In the genomic region with DNA sequence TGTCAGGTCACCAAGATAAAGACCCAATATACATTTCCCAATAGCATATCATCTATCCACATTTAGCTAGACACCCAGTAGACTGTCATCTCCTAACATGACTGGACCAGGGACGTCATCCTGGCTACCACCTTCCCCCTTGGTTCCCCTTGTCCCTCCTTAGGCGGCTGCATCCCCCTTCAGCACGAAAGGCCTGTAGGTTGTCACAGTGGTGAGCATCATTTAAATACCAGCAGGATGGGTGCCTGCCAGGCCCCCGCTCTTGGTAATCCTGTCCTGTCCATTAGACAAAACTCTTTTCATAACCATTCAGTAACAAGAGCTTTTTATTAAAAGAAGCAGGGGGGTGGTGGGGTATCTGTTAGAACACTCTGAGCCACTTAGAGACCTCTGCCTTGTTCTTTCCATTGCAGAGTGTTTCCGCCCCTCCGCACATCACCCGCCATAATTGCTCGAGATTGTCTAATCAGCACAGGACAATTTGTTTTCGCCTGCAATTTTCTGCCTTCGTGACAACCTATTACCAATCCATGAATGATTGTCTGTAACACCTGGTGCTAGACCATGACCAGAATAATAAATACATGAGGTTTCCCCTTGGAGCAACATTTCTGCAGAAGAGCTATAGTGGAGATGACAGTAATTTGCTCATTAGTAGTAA, we compare ENCODE assay signal across 19 mouse cellular contexts. TPM values are rescaled to one million over a fixed set of nuclear protein-coding genes. Genes with fewer than 3 reads are reported as not detected.
A peak's percentile ranks its signal among the peaks of the same experiment; 100 is the strongest.
DNase-seq lines count a peak whose midpoint lies in the region; ATAC-seq and TF ChIP-seq lines count a peak whose summit lies in the region.
"Had no signal": no experiment of that assay in that cellular context is flagged by ENCODE, and none has a peak within 500 bp of the region (broad histone marks: within the 10 kb centered on the region; RNA-seq: fewer than 3 reads in every experiment).

No protein-coding gene starts in this region.

- H3K4me2 ChIP-seq in forebrain, embryonic 14.5 days (ENCODE audit: low read length) = no peak overlapping the region
- H3K4me2 ChIP-seq in hindbrain, embryonic 16.5 days (ENCODE audit: low read length) = no peak overlapping the region
- H3K4me2 ChIP-seq in neural tube, embryonic 14.5 days (ENCODE audit: low read depth, low read length) = peak overlapping the region; percentile 6; the same call in 1 of the 2 replicates
- H3K4me2 ChIP-seq: heart, embryonic 13.5 days; liver, embryonic 15.5 days had no signal

- no peaks in the 10 kb centered on the region for H3K9me3 ChIP-seq in forebrain, embryonic 14.5 days (replicated peaks; ENCODE audit: control insufficient read depth, low read length)
- no peaks in the 10 kb centered on the region for H3K9me3 ChIP-seq in hindbrain, embryonic 16.5 days (ENCODE audit: control insufficient read depth, low read length)
- H3K9me3 ChIP-seq in neural tube, embryonic 14.5 days (ENCODE audit: control insufficient read depth, low read length) = no peaks in the 10 kb centered on the region
- H3K9me3 ChIP-seq: heart, embryonic 13.5 days; limb, embryonic 10.5 days; liver, embryonic 15.5 days had no signal

- 14% methylated on average over 10 of the region's 10 CpGs for WGBS in forebrain, embryonic 14.5 days
- 24% methylated on average over 10 of the region's 10 CpGs for WGBS in hindbrain, embryonic 16.5 days
- whole genome bisulfite sequencing in neural tube, embryonic 14.5 days = 21% methylated on average over 10 of the region's 10 CpGs

- H3K36me3 ChIP-seq in forebrain, embryonic 14.5 days (ENCODE audit: control insufficient read depth, insufficient read depth, low read length) = no peaks in the 10 kb centered on the region
- no peaks in the 10 kb centered on the region for H3K36me3 ChIP-seq in hindbrain, embryonic 16.5 days (ENCODE audit: control insufficient read depth, insufficient read depth, low read length)
- no peaks in the 10 kb centered on the region for H3K36me3 ChIP-seq in neural tube, embryonic 14.5 days (ENCODE audit: control insufficient read depth, insufficient read depth, low read length)
- H3K36me3 ChIP-seq: liver, embryonic 15.5 days had no signal

- no peak overlapping the region for H3K9ac ChIP-seq in forebrain, embryonic 14.5 days (ENCODE audit: low read length)
- no peak overlapping the region for H3K9ac ChIP-seq in hindbrain, embryonic 16.5 days (ENCODE audit: low read depth, low read length)
- no peak overlapping the region for H3K9ac ChIP-seq in neural tube, embryonic 14.5 days (replicated peaks; ENCODE audit: low read depth, low read length)
- H3K9ac ChIP-seq: heart, embryonic 13.5 days; liver, embryonic 15.5 days had no signal

- TF ChIP-seq CTCF in left cerebral cortex, adult 2 months (IDR thresholded peaks at IDR 0.05) = no peak
- no peak for TF ChIP-seq CTCF in gastrocnemius, adult 2 months (IDR thresholded peaks at IDR 0.05)

- H3K27ac ChIP-seq in left cerebral cortex, adult 2 months = peak overlapping the region; percentile 71; the same call in 1 of the 2 replicates
- H3K27ac ChIP-seq in forebrain, embryonic 14.5 days (ENCODE audit: low read depth, low read length) = peak overlapping the region; percentile 59
- no peak overlapping the region; the same call in 1 of the 2 replicates for H3K27ac ChIP-seq in hindbrain, embryonic 16.5 days (ENCODE audit: low read depth, low read length)
- peak overlapping the region; percentile 81 for H3K27ac ChIP-seq in neural tube, embryonic 14.5 days (ENCODE audit: low read depth, low read length)
- no peak overlapping the region for H3K27ac ChIP-seq in gastrocnemius, adult 2 months
- H3K27ac ChIP-seq: heart, embryonic 13.5 days; liver, embryonic 15.5 days had no signal

- peak; percentile 88 for ATAC-seq in forebrain, embryonic 14.5 days
- ATAC-seq in hindbrain, embryonic 16.5 days = peak; percentile 69
- peak; percentile 86 for ATAC-seq in neural tube, embryonic 14.5 days (ENCODE audit: low read depth)
- ATAC-seq: inflammation-experienced regulatory T-cells, adult 6 months; Patski had no signal

- no peak overlapping the region for H3K4me3 ChIP-seq in left cerebral cortex, adult 2 months
- H3K4me3 ChIP-seq in forebrain, embryonic 14.5 days (ENCODE audit: low read depth, low read length) = no peak overlapping the region
- H3K4me3 ChIP-seq in hindbrain, embryonic 16.5 days (ENCODE audit: low read length) = no peak overlapping the region
- H3K4me3 ChIP-seq in neural tube, embryonic 14.5 days (ENCODE audit: low read depth, low read length) = no peak overlapping the region
- no peak overlapping the region for H3K4me3 ChIP-seq in gastrocnemius, adult 2 months
- H3K4me3 ChIP-seq: heart, embryonic 13.5 days; limb, embryonic 10.5 days; liver, embryonic 15.5 days had no signal

- H3K27me3 ChIP-seq in forebrain, embryonic 14.5 days (replicated peaks; ENCODE audit: control insufficient read depth, insufficient read depth, low read length) = no peaks in the 10 kb centered on the region
- no peaks in the 10 kb centered on the region for H3K27me3 ChIP-seq in hindbrain, embryonic 16.5 days (replicated peaks; ENCODE audit: control insufficient read depth, insufficient read depth, low read length)
- H3K27me3 ChIP-seq in neural tube, embryonic 14.5 days (ENCODE audit: control insufficient read depth, insufficient read depth, low read length) = no peaks in the 10 kb centered on the region
- H3K27me3 ChIP-seq: CH12.LX; heart, embryonic 13.5 days; liver, embryonic 15.5 days; Patski had no signal

- intact Hi-C loops in left cerebral cortex, adult 2 months (cut with DNase I) = no loop called here
- intact Hi-C loops in gastrocnemius, adult 2 months (cut with DNase I) = no loop called here

- H3K4me1 ChIP-seq in forebrain, embryonic 14.5 days (ENCODE audit: control insufficient read depth, insufficient read depth, low read length) = peaks cover 16% of the 10 kb centered on the region
- H3K4me1 ChIP-seq in hindbrain, embryonic 16.5 days (ENCODE audit: control insufficient read depth, insufficient read depth, low read depth, low read length) = peaks cover 11% of the 10 kb centered on the region
- H3K4me1 ChIP-seq in neural tube, embryonic 14.5 days (ENCODE audit: control insufficient read depth, insufficient read depth, low read length) = peaks cover 16% of the 10 kb centered on the region

- no peak for DNase-seq in left cerebral cortex, adult 2 months (ENCODE audit: extremely low spot score in 1 of 2, low spot score in 2 of 2)
- no peak for DNase-seq in left cerebral cortex, adult 18-20 months (ENCODE audit: low spot score in 2 of 2)
- DNase-seq in forebrain, embryonic 14.5 days (ENCODE audit: low spot score) = peak; percentile 86
- no peak for DNase-seq in kidney, adult 11 months
- no peak for DNase-seq in gastrocnemius, adult 2 months
- DNase-seq in kidney, adult 8-10 months = no peak
- DNase-seq: adrenal gland, adult 2 months; gastrocnemius, postnatal 14 days; kidney, postnatal 4 days; lung, postnatal 4 days; thymus, adult 18-20 months had no signal

RNA-seq across cellular contexts. Expression of gene Rab31, which starts 30.2 kb away (rescaled TPM):
- total RNA-seq in left cerebral cortex, adult 2 months (2021) = 10 to 100 TPM; 53.6 to 54.7 TPM
- total RNA-seq in left cerebral cortex, adult 18-20 months (2021) = 10 to 100 TPM; 50.2 to 51.1 TPM
- polyA plus RNA-seq in forebrain, embryonic 14.5 days (2014; fragmentation: Nextera tagmentation; extraction: Ambion mirVana) = 88.8 and 92.6 TPM in 2 replicates
- polyA plus RNA-seq in hindbrain, embryonic 16.5 days (2015; fragmentation: Nextera tagmentation; extraction: Ambion mirVana) = 70.0 and 73.8 TPM in 2 replicates
- 70.8 and 81.4 TPM in 2 replicates for polyA plus RNA-seq in neural tube, embryonic 14.5 days (2014; fragmentation: Nextera tagmentation; extraction: Ambion mirVana)
- 1 to 10 TPM; 3.4 to 7.4 TPM for total RNA-seq in gastrocnemius, adult 2 months (2021)

RNA-seq across cellular contexts. Expression of gene Ppp4r1, which starts 40.0 kb away (rescaled TPM):
- total RNA-seq in left cerebral cortex, adult 2 months (2021) = 10 to 100 TPM; 46.5 to 52.5 TPM
- 10 to 100 TPM; 36.3 to 45.4 TPM for total RNA-seq in left cerebral cortex, adult 18-20 months (2021)
- polyA plus RNA-seq in forebrain, embryonic 14.5 days (2014; fragmentation: Nextera tagmentation; extraction: Ambion mirVana) = 37.1 and 43.4 TPM in 2 replicates
- polyA plus RNA-seq in hindbrain, embryonic 16.5 days (2015; fragmentation: Nextera tagmentation; extraction: Ambion mirVana) = 37.1 and 41.3 TPM in 2 replicates
- polyA plus RNA-seq in neural tube, embryonic 14.5 days (2014; fragmentation: Nextera tagmentation; extraction: Ambion mirVana) = 44.4 and 52.2 TPM in 2 replicates
- 10 to 100 TPM; 24.8 to 30.3 TPM for total RNA-seq in gastrocnemius, adult 2 months (2021)

Comparison
In these comparisons a context has a peak if more than half of its experiments do, and no peak if none do; other contexts are left out.
1. H3K27ac ChIP-seq: peak in left cerebral cortex, adult 2 months (single experiment), forebrain, embryonic 14.5 days (single experiment) and neural tube, embryonic 14.5 days (single experiment); none in hindbrain, embryonic 16.5 days (single experiment) and gastrocnemius, adult 2 months (single experiment).
2. RNA of gene Rab31, which starts 30.2 kb away (total RNA-seq): 53.6 to 54.7 TPM in left cerebral cortex, adult 2 months and 50.2 to 51.1 TPM in left cerebral cortex, adult 18-20 months; 3.4 to 7.4 TPM in gastrocnemius, adult 2 months; every median in the first group is over 4 times any median in the second.
3. Peak in every context shown above with its lines, with median percentiles within 50 percentile points of each other: ATAC-seq.